Mouse (Mus musculus) cerebellum, adult 11 months (tissue): ENCODE results near the gene Gramd1b.
"Not testable (repeated sequence)": the region's sequence is repeated elsewhere in the genome, so short reads cannot be mapped to it uniquely, and the experiment has no call there.

Source experiments
- DNase-seq: peaks from one replicate; pipeline ENCODE4 v3.0.0; 2022

The Gramd1b gene

GRCm38 (mm10) chr9:40511970-40512369 is 19.2 kb downstream of the Gramd1b start:
- DNase-seq = no peak

GRCm38 (mm10) chr9:40509479-40509878 is 21.7 kb downstream of the Gramd1b start:
- peak; percentile 40 for DNase-seq

DNA sequence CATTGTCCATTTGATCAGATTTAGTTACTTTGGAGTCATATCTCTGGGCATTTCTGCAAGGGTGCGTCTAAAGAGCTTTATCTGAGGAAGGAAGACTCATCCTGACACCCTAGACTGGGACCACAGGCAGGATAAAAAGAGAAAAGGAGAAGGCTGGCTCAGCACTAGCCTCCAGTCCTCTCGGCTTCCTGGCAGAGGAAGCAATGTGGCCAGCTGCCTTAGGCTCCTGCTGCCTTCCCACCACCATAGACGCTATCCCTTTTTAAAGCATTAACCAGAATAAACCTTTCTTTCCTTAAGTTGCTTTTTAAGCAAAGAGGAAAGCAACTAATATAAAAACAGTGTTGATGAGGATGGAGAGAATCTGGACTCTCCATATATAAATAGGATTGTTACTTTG is 24.6 kb downstream of the Gramd1b start:
- no peak for DNase-seq

DNA sequence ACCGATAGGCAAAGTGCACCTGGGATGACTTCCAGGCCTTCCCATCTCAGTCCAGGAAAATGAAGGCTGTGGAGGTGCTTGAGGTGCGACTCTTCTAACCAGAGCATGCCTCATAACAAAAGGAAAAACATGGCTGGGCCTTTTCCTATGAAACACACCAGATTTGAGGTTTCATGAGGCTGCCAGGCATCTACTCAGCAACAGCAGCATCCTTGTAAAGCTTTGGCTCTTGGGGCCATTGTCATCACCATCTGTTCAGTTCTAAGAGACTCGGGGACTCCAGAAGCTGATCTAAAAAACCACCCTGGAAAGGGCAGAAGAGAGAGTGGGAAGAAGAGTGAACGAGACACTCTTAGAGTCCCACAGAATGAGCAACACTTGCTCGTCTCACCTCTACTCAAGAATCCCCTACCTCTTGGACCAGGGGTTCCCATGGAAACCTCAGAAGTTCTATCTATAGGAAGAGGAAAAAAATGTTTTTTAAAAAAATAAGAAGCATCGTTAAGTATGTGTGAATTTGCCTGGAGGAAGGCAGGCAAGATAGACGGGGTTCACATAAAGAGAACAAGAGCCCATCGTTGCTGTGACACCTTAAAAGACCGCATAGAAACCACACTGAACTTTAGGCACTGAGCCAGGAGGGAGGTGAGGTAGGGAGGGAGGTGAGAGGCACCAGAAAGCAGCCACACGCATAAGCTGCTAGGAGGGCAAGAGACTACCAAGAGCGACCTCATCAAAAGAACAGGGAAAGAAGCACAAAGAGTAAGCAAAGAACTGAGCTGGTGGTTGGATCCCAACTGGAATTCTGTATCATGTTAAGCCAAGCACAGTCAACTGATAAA is 25.5 kb downstream of the Gramd1b start:
- no peak for DNase-seq

- no peak for DNase-seq
Observed at GRCm38 (mm10) chr9:40504886-40505285, 26.3 kb downstream of the Gramd1b start.

DNA sequence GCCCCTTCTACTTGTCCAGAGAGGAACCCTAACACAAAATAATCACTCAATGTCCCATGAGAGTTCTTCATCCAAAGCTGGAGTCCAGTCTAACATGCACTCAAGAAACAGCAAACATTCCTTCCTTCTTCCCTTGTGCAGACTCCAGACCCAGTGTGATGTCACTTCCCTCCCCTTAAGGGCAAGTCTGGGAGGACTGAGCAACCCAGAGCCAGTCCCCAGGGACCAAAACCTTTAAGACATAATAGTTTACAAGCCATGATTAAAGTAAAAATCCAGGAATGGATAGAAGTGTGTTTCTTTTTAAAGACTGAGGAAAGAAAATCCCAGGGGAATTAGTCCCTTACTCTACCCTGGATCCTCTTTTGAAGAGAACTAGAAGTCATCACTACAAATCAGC is 30.5 kb downstream of the Gramd1b start:
- no peak for DNase-seq

DNA sequence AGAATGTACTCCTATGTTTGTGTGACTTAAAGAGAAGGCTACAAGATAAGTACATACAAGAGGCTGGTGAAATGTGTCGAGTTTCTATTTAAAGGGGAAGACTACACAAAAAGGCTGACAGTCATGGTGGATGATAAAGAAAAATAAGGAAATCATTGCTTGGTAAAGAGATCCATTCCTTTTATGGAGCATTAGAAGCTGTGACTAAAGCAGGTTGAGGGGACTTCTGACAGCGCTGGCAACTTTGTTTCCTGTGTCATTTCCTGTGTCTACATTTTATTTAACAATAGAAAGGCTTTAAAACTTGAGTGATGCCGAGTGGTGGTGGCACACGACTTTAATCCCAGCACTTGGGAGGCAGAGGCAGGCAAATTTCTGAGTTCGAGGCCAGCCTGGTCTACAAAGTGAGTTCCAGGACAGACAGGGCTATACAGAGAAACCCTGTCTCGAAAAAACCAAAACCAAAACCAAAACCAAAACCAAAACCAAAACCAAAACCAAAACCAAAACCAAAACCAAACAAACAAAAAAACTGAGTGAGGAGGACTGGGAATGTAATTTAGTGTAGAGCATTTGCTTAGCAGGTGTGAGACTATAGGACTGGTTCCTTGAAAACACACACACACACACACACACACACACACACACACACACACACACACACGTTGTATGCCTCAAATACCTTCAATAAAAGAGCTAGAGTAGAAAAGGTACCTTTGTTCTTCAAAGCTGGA is 48.7 kb downstream of the Gramd1b start:
- not testable (repeated sequence) for DNase-seq

DNA sequence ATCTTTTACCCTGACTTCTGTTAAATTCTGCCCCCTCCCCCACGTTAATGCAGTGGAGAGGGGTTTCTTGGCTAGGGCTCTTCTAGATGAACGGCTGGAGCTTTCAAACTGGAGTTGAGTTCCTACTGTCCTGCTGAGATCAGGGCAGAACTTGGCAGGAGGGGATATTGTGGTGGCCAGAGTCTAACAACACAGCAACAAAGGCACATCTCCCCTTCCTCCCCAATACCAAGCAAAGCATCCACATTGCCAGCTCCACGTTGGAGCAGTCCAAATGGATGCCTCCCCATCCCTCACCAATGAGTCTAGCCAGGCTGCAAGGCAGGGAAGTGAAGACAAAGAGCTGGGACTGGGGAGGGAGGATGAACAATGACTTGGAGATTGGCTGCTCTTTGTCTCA is 49.9 kb downstream of the Gramd1b start:
- no peak for DNase-seq

GRCm38 (mm10) chr9:40479333-40479732 is 51.9 kb downstream of the Gramd1b start:
- no peak for DNase-seq

DNA sequence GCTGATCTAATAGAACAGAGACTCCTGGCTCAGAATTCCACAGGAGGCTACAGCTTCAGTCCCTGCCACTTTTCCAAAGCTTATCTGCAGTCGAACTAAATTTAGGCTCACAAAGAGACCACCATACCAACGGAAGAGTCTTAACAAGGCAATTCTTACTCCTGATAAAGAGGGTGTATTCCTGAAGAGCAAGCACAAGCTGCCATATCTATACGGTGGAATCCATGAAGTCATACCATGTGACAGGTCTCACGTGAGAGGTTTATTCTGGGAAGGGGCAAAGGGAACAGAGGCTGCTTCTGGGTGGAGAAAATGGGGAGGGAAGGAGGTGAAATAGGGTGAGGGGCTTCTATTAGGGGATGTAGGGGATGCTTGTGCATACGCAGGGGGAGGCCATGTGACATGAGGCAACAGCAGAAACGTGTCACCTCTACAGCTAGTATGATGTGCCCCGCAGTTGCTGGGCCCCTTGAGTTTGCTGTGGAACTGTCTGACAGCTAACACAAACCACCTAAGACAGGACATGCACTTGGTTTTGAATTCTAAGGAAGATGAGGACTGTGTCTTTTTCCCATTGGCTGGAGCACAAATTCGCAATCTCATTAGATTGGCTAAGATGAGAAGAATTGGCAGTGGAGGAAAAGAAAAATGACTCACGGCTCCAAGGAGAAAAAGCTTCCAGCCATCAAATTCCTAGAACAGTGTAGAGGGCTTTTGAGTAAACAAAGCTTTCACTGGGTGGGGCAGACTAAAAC is 52.9 kb downstream of the Gramd1b start:
- no peak for DNase-seq

- no peak for DNase-seq
Observed at GRCm38 (mm10) chr9:40477611-40478010, 53.6 kb downstream of the Gramd1b start.

DNA sequence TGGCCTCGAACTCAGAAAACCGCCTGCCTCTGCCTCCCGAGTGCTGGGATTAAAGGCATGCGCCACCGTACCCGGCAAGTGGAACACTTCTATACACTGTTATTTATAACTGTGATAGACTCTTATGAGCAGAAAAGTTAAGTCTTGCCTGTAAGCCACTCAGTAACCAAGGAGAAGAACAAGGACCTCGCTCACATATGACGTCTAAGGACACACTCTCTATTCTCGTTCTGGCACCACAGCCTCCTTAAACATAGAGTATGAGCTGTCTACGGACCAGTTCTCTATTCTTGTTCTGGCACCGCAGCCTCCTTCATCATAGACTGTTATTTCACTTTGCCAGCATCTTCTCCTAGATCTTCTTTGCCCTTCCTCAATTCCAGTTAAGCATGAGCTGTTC is 55.1 kb downstream of the Gramd1b start:
- no peak for DNase-seq

DNA sequence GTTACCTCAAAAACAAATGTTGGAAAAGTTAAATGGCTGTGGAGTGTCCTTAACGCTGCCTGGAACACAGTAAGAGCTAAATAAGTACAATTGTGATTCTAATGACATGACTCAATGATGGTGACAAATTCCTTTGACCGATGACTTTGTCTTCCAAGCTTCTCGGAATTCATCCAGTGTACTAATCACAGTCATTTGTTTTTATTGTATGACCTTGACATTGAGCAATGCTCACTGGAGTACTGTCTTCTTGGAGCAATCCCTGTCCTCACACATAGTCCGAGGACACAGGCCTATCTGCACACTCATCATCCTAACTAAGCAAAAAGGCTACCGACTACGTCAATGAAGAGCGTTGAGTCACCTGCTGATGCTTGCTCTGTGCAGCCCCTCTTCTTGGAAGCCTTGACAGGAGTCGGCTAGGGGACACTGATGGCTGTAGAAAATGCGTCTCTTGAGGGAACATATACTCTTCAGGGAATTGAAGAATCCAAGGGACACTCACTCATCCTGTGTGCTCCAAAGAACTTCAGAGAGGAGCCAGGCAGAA is 58.1 kb downstream of the Gramd1b start:
- DNase-seq = no peak

DNA sequence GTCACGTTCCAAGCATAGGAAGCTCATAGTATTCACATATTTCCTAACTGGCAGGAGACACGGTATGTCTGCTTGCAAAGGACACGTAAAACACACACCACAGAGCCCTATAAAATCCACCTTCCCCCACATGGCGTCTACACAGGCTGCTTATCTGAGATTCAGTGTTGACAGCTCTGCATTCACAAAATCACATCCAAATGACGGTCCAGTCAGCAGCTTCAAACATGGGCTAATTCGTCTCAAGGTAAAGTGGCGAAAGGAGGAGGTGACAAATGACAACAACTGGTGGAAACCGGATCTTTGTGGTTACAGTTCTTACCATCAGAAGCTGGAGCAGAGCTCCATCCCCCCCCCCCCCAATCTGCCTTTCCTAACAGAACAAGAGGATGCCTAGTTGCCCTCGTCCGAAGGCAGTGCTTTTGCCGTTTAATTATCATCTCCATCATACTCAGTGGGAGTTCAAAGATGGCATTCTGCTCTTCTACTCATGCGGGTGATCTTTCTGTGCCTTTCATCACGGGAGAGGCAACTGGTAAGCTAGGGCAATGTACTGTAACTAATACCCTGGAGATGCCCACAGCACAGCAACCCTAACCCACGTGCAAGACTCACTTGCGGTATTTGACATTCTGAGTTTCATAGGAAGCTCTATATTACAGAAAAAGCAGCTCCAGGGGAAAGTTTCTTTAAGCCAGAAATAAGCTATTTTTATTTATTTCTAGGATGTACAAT is 61.6 kb downstream of the Gramd1b start:
- no peak for DNase-seq

DNA sequence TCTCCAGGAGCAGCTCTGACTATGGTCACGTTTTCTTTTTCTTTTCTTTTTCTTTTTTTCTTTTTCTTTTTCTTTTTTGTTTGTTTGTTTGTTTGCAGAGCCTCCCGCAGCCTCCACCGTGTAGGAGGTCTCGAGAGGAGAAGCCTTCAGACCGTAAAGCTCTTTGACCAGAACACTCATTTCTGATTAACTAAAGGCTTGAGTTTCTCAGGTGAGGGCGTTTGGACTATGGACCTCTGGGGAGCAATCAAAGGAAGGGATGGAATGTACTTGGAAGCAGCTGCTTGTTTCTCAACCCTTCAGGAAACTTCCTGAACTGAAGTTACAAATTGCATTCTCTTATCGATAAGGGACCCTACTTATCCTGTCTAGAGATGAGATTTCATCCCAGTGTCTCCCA is 64.4 kb downstream of the Gramd1b start:
- no peak for DNase-seq

GRCm38 (mm10) chr9:40465596-40465995 is 65.6 kb downstream of the Gramd1b start:
- DNase-seq = no peak

GRCm38 (mm10) chr9:40462401-40462800 is 68.8 kb downstream of the Gramd1b start:
- no peak for DNase-seq

DNA sequence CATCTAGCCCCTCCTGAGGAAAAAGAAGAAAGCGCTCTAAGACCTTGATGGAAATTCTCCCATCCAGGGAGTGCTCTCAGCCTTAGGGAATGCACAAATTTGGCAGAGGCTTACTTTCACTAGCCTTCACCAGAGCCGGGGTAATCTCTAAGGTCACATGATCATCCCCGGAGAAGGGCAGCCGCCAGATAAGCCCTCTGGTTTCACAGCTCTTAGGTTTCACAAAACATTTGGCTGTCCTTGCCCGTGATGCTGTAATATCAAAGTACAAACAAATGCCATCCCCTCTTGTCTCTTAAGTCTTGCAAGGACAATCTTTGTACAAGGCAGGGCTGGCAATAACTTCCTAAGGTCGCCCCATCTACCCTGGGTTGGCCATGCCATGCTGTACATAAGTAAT is 70.4 kb downstream of the Gramd1b start:
- no peak for DNase-seq

DNA sequence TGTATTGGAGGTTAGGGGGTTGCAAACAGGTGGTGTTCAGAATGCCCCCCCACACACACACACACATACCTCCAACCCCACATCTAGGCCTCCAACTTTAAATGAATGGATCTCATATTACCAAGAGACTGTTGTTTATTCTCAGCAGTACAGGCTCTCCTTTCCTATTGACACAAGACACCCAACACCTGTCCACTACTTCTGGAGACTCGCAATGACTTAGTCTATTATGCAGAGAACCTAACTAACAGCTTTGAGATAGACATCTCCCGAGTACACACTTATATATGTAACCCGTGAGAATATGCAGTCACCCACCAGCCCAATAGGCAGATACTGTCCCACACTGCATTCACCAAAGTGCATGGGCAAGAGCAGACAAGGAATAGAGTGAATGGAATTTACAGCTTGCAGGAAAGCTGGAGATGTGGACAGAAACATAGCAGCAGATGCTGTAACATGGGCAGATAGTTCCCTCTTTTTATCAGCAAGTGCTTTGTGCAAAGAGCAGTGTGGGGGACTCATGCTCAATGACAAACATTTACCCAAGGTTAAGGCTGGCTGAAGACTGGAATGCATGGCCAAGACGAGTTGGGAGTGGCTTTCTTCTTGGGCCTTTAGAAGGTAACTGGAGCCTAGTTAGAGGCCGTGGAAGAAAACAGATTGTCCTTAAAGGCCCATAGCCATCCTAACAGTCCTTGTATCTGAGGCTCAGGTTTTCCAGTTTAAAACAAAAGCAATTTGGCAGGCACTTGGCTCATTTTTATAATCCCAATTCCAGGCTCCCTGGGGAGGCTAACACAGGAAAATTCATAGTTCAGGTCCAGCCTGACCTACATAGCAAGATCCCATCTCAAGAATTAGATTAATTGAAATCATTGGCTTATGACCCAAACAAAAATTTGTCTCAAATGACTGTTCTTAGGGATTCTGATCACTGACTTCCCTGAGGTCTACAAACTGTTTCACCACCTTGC is 71.6 kb downstream of the Gramd1b start:
- no peak for DNase-seq

GRCm38 (mm10) chr9:40458559-40459303 is 72.5 kb downstream of the Gramd1b start:
- DNase-seq = no peak

DNA sequence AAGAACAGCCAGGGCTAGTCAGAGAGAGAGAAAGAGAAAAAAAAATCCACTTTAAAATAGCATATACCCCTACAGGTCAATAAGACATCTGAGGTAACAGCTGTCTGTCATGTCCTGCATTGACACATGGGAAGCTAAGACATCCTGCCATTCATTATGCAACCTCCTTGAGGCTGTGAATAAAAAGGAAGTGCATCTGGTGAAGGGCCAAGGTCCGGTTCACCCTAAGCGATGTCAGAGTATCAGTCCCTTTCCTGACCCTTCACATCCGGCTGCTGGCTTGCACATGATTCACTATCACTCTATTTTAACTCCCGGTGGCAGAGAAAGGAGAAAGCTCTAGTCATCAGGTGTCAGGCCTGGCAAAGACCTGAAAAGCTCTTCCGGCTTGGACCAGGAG is 73.7 kb downstream of the Gramd1b start:
- no peak for DNase-seq
